Mouse (Mus musculus): Measurements from ENCODE around the gene Gm9513. TPM values are rescaled to one million over a fixed set of nuclear protein-coding genes. Genes with fewer than 3 reads are reported as not detected.

Gene Gm9513
- not detected in 2 replicates for polyA plus RNA-seq (2015; fragmentation: Nextera tagmentation; extraction: Ambion mirVana)

DNA sequence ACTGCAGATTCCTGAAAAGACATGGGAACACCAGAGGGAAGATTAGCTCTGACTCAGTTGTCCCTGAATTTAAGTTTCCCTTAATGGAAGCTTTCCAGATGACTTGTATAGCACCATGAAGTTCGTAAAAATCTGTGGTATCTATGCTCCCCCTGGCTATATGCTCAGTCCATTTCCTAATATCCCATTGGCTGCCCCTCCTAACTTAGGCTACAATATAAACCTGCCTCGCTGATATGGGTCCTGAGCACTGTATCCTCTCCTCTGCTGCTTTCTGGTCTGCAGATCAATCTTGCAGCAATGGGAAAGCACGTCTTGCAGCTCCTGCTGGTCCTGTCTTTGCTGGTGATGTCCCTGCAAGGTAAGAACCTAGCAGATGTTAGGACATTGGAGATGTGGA, at the start of gene Gm9513:
Gene Gm9513, plus strand, starts transcription at position 301 of the 400 bp plus-strand sequence.
- no peak within 1 kb of the TSS for H3K9ac ChIP-seq
- whole genome bisulfite sequencing = 55% methylated on average over 3 of the region's 3 CpGs
- no peak for ATAC-seq (ENCODE audit: insufficient read depth, low FRiP score, low read depth)

GRCm38 (mm10) chr9:36431584-36431983, 43.9 kb upstream of the Gm9513 start, which contains the start of gene Gm7257:
Gene Gm7257, plus strand, starts transcription at chr9:36431884.
- Histone ChIP-seq H3K4me3 (replicated peaks) (no peak within 1 kb of the TSS), H3K36me3 (no peaks in the 10 kb centered on the region)
- no peak for ATAC-seq (ENCODE audit: insufficient read depth, low FRiP score, low read depth)

More for the DNA sequence above, at the start of gene Gm9513:
- Histone ChIP-seq H3K4me1 (no peaks in the 10 kb centered on the region), H3K9me3 (no peaks in the 10 kb centered on the region), H3K4me3 (replicated peaks) (no peak within 1 kb of the TSS), H3K27ac (no peak within 1 kb of the TSS), H3K27me3 (replicated peaks) (no peaks in the 10 kb centered on the region), H3K4me2 (no peak within 1 kb of the TSS), H3K36me3 (no peaks in the 10 kb centered on the region)

DNA sequence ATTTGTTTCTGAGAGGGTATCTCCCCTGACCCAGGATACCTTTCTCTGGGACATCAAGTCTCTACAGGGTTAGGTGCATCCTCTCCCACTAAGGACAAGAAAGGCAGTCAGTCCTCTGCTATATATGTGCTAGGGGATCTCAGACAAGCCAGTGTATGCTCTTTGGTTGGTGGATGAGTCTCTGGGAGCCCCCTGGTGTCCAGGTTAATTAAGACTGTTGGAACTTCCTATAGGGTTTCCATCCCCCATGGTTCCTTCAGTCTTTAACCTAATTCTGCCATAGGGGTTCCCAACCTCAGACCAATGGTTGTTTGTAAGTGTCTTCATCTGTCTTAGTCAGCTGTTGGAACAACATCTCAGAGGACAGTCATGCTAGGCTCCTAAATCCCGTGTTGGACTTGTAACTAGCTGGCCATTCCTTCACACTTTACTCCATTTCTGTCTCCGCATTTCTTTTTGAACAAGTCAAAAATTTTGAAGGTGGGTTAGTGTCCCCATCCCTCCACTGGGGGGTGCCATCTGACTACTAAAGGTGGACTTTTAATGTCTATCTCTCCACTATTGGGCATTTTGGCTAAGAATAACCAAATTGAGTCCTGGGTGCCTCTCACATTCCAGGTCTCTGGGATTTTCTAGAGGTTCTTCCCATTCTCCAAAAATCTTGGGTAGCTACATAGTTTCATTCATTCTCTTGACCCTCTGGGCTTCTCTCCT, 40.2 kb upstream of the Gm9513 start:
- Histone ChIP-seq H3K27me3 (replicated peaks) (no peaks in the 10 kb centered on the region), H3K4me1 (no peaks in the 10 kb centered on the region), H3K4me2 (no peak overlapping the region), H3K9ac (no peak overlapping the region), H3K36me3 (no peaks in the 10 kb centered on the region), H3K27ac (no peak overlapping the region), H3K9me3 (no peaks in the 10 kb centered on the region), H3K4me3 (replicated peaks) (no peak overlapping the region)
- ATAC-seq (ENCODE audit: insufficient read depth, low FRiP score, low read depth) = no peak
- WGBS = 45% methylated on average over 2 of the region's 2 CpGs

More at GRCm38 (mm10) chr9:36431584-36431983, 43.9 kb upstream of the Gm9513 start, which contains the start of gene Gm7257:
- Histone ChIP-seq H3K9ac (no peak within 1 kb of the TSS), H3K4me1 (no peaks in the 10 kb centered on the region), H3K27ac (no peak within 1 kb of the TSS), H3K27me3 (replicated peaks) (no peaks in the 10 kb centered on the region), H3K4me2 (no peak within 1 kb of the TSS), H3K9me3 (no peaks in the 10 kb centered on the region)
- 74% methylated on average over 4 of the region's 4 CpGs for WGBS

- Histone ChIP-seq H3K9me3 (no peaks in the 10 kb centered on the region), H3K4me3 (replicated peaks) (no peak overlapping the region), H3K36me3 (no peaks in the 10 kb centered on the region), H3K9ac (no peak overlapping the region), H3K27me3 (replicated peaks) (no peaks in the 10 kb centered on the region), H3K27ac (no peak overlapping the region), H3K4me1 (no peaks in the 10 kb centered on the region), H3K4me2 (no peak overlapping the region)
- ATAC-seq (ENCODE audit: insufficient read depth, low FRiP score, low read depth) = no peak
- WGBS = 93% methylated on average over 4 of the region's 4 CpGs
Observed at GRCm38 (mm10) chr9:36494501-36495220, 19.2 kb downstream of the Gm9513 start.

GRCm38 (mm10) chr9:36495824-36496223, 20.4 kb downstream of the Gm9513 start:
- no peak overlapping the region for H3K4me2 ChIP-seq
- H3K27ac ChIP-seq = no peak overlapping the region
- H3K4me3 ChIP-seq (replicated peaks) = no peak overlapping the region
- H3K4me1 ChIP-seq = no peaks in the 10 kb centered on the region
- no peaks in the 10 kb centered on the region for H3K9me3 ChIP-seq
- H3K36me3 ChIP-seq = no peaks in the 10 kb centered on the region
- H3K9ac ChIP-seq = no peak overlapping the region
- no peak for ATAC-seq (ENCODE audit: insufficient read depth, low FRiP score, low read depth)
- H3K27me3 ChIP-seq (replicated peaks) = no peaks in the 10 kb centered on the region
- WGBS = 36% methylated on average over 1 of the region's 1 CpGs

- H3K27ac ChIP-seq = no peak overlapping the region
- H3K9ac ChIP-seq = no peak overlapping the region
- no peak overlapping the region for H3K4me3 ChIP-seq (replicated peaks)
- H3K4me1 ChIP-seq = no peaks in the 10 kb centered on the region
- ATAC-seq (ENCODE audit: insufficient read depth, low FRiP score, low read depth) = no peak
- no peaks in the 10 kb centered on the region for H3K36me3 ChIP-seq
- no peak overlapping the region for H3K4me2 ChIP-seq
- WGBS = 80% methylated on average over 5 of the region's 5 CpGs
- no peaks in the 10 kb centered on the region for H3K9me3 ChIP-seq
- H3K27me3 ChIP-seq (replicated peaks) = no peaks in the 10 kb centered on the region
Observed at GRCm38 (mm10) chr9:36504211-36504610, 28.8 kb downstream of the Gm9513 start.

Other genes with a start within 250 kb of the Gm9513 start
- not detected in 2 replicates for gene Gm7257, start 43.8 kb upstream of the Gm9513 start, polyA plus RNA-seq (2015; fragmentation: Nextera tagmentation; extraction: Ambion mirVana)
- not detected in 2 replicates for gene Gm5615, start 66.3 kb downstream of the Gm9513 start, polyA plus RNA-seq (2015; fragmentation: Nextera tagmentation; extraction: Ambion mirVana)
- gene Gm17689, start 107.0 kb downstream of the Gm9513 start, polyA plus RNA-seq (2015; fragmentation: Nextera tagmentation; extraction: Ambion mirVana) = not detected in 2 replicates
- gene A630095E13Rik, start 167.7 kb downstream of the Gm9513 start, polyA plus RNA-seq (2015; fragmentation: Nextera tagmentation; extraction: Ambion mirVana) = not detected in 2 replicates
- not detected in 2 replicates for gene Acrv1, start 217.6 kb downstream of the Gm9513 start, polyA plus RNA-seq (2015; fragmentation: Nextera tagmentation; extraction: Ambion mirVana)

Data from stomach, embryonic 15.5 days (tissue).